Mouse (Mus musculus) limb, embryonic 15.5 days (tissue): Measurements from ENCODE around the gene Sgsm1. TPM values are rescaled to one million over a fixed set of nuclear protein-coding genes. Genes with fewer than 3 reads are reported as not detected.

Experiments used
- ATAC-seq: fragments of 200-750 bp; cut with Nextera tagmentation; 2 replicates; pipeline ENCODE4 v1.8.0; 2017; ENCODE audit warnings: low read depth, moderate TSS enrichment; ENCODE audit not compliant: insufficient number of reproducible peaks, low FRiP score, low TSS enrichment
- H3K27ac ChIP-seq: fragments of 300-500 bp; sonication (generic); 2 replicates; pipeline ENCODE4 v1.5.1; 2015; ENCODE audit warnings: moderate library complexity, mild to moderate bottlenecking, inconsistent platforms
- H3K27me3 ChIP-seq: fragments of 300-500 bp; sonication (generic); 2 replicates; pipeline ENCODE4 v1.6.1; 2015; ENCODE audit warnings: inconsistent platforms
- H3K36me3 ChIP-seq: fragments of 300-500 bp; sonication (generic); 2 replicates; pipeline ENCODE4 v1.6.1; 2015; ENCODE audit warnings: inconsistent platforms
- H3K4me1 ChIP-seq: fragments of 300-500 bp; sonication (generic); 2 replicates; pipeline ENCODE4 v1.6.1; 2015; ENCODE audit warnings: inconsistent platforms
- H3K4me2 ChIP-seq: fragments of 300-500 bp; sonication (generic); 2 replicates; pipeline ENCODE4 v1.6.1; 2015; ENCODE audit warnings: mild to moderate bottlenecking, inconsistent platforms
- H3K4me3 ChIP-seq: fragments of 300-500 bp; sonication (generic); 2 replicates; pipeline ENCODE4 v1.5.1; 2015; ENCODE audit warnings: mild to moderate bottlenecking, inconsistent platforms
- H3K9ac ChIP-seq: fragments of 300-500 bp; sonication (generic); 2 replicates; pipeline ENCODE4 v1.6.1; 2015; ENCODE audit warnings: inconsistent platforms
- H3K9me3 ChIP-seq: fragments of 300-500 bp; sonication (generic); 2 replicates; pipeline ENCODE4 v1.6.1; 2016; ENCODE audit warnings: inconsistent platforms
- WGBS: fragments of 180-500 bp; shearing (Covaris S2); methylation state at CpG from one replicate; pipeline ENCODE4 v1.1.7; 2015; 5-methylcytosine and 5-hydroxymethylcytosine counted together
- microRNA-seq: library from miRNA; unstranded; fragments of <30 nt; microRNA quantifications from one replicate; pipeline ENCODE4, GENCODE M21; 2016
- polyA plus RNA-seq: library from polyadenylated mRNA; unstranded; fragments of >200 nt; fragmentation: Nextera tagmentation; extraction: Ambion mirVana; gene quantifications from 2 replicates; pipeline ENCODE4 v1.2.1, GENCODE M21; 2015

Sgsm1 gene
- polyA plus RNA-seq, 1 experiment from 2014 or later, result 2.0 TPM

GRCm38 (mm10) chr5:113196916-113197794 lies 113.4 kb downstream of the Sgsm1 start:
- H3K9me3 ChIP-seq, result no peaks in the 10 kb centered on the region
- H3K27ac ChIP-seq, result peak overlapping the region; percentile 33
- ATAC-seq, result no peak
- H3K27me3 ChIP-seq, result no peaks in the 10 kb centered on the region
- no peak overlapping the region for H3K4me2 ChIP-seq
- no peaks in the 10 kb centered on the region for H3K36me3 ChIP-seq
- peaks cover 22% of the 10 kb centered on the region for H3K4me1 ChIP-seq
- no peak overlapping the region for H3K9ac ChIP-seq
- H3K4me3 ChIP-seq, result no peak overlapping the region
- 38% methylated on average over 9 of the region's 9 CpGs for WGBS

- Histone ChIP-seq H3K36me3 (no peaks in the 10 kb centered on the region), H3K9me3 (no peaks in the 10 kb centered on the region), H3K27ac (no peak overlapping the region), H3K9ac (no peak overlapping the region), H3K27me3 (no peaks in the 10 kb centered on the region), H3K4me2 (no peak overlapping the region), H3K4me3 (no peak overlapping the region), H3K4me1 (peaks cover 22% of the 10 kb centered on the region)
- ATAC-seq, result no peak
- WGBS, result 87% methylated on average over 6 of the region's 6 CpGs
Measured at GRCm38 (mm10) chr5:113195907-113196306, 114.7 kb downstream of the Sgsm1 start.

- ATAC-seq, result no peak
- 46% methylated on average over 12 of the region's 12 CpGs for WGBS
- H3K36me3 ChIP-seq, result no peaks in the 10 kb centered on the region
- no peak overlapping the region for H3K9ac ChIP-seq
- no peak overlapping the region for H3K4me2 ChIP-seq
- no peak overlapping the region for H3K4me3 ChIP-seq
- no peaks in the 10 kb centered on the region for H3K9me3 ChIP-seq
- H3K27ac ChIP-seq, result no peak overlapping the region
- H3K4me1 ChIP-seq, result peaks cover 22% of the 10 kb centered on the region
- H3K27me3 ChIP-seq, result no peaks in the 10 kb centered on the region
Measured at GRCm38 (mm10) chr5:113195451-113195850, 115.1 kb downstream of the Sgsm1 start.

GRCm38 (mm10) chr5:113193762-113194161 lies 116.8 kb downstream of the Sgsm1 start:
- Histone ChIP-seq H3K36me3 (no peaks in the 10 kb centered on the region), H3K27ac (no peak overlapping the region), H3K4me1 (peaks cover 19% of the 10 kb centered on the region), H3K4me2 (no peak overlapping the region), H3K4me3 (no peak overlapping the region), H3K9me3 (no peaks in the 10 kb centered on the region), H3K9ac (no peak overlapping the region), H3K27me3 (no peaks in the 10 kb centered on the region)
- 91% methylated on average over 18 of the region's 18 CpGs for WGBS
- no peak for ATAC-seq

Small RNA genes lying within 50 kb of the gene (microRNA-seq; reads per million reads assigned to microRNA genes)
- not detected for gene Mir7229
- gene Mir7230, result not detected

Other genes with a start within 250 kb of the Sgsm1 start
- not detected in 2 replicates for gene Crybb2, start 240.7 kb downstream of the Sgsm1 start, polyA plus RNA-seq
- 1.0 and 1.8 TPM in 2 replicates for gene Crybb3, start 229.2 kb downstream of the Sgsm1 start, polyA plus RNA-seq
- 14.2 and 15.6 TPM in 2 replicates for gene 2900026A02Rik, start 89.5 kb downstream of the Sgsm1 start, polyA plus RNA-seq
- gene Tmem211, start 83.9 kb downstream of the Sgsm1 start, polyA plus RNA-seq, result 0.28 and 0.61 TPM in 2 replicates
- not detected in 2 replicates for gene Aym1, start 46.5 kb upstream of the Sgsm1 start, polyA plus RNA-seq
- gene Wscd2, start 179.5 kb upstream of the Sgsm1 start, polyA plus RNA-seq, result 9.1 and 11.0 TPM in 2 replicates